ENCODE assay signal across 13 mouse cellular contexts in genomic region chr13:14015609-14016008, GRCm38 (mm10).
"Had no signal": no experiment of that assay in that cellular context is flagged by ENCODE, and none has a peak within 500 bp of the region (broad histone marks: within the 10 kb centered on the region; RNA-seq: fewer than 3 reads in every experiment).

No protein-coding gene starts in this region.

- DNase-seq: heart, postnatal 10 days; heart, postnatal 14 days; heart, postnatal 4 days; kidney, adult 11 months; kidney, adult 18-20 months; kidney, adult 8-10 months; kidney, adult 9 months; kidney, postnatal 10 days; kidney, postnatal 14 days; kidney, postnatal 25 days; kidney, postnatal 4 days; layer of hippocampus, adult 9-11 months; layer of hippocampus, postnatal 36 days had no signal
